Mouse (Mus musculus) MEL (cell line): ENCODE results near the gene Arsb.

ENCODE experiments used
- CHD2 ChIP-seq: IDR thresholded peaks from 2 replicates; pipeline ENCODE4 v1.6.1; 2011; ENCODE audit warnings: low read length, improper control_type of control experiment
- CTCF ChIP-seq, 3 experiments: IDR thresholded peaks in 2 of 3; conservative IDR thresholded peaks in 1 of 3; 2 replicates each; pipeline ENCODE4 v1.5.1; 2011 to 2012; ENCODE audit warnings: low read length in 3 of 3, low read depth in 2 of 3, mild to moderate bottlenecking in 2 of 3, improper control_type of control experiment in 1 of 3, inconsistent platforms in 1 of 3, mixed read lengths in 1 of 3, moderate library complexity in 1 of 3; ENCODE audit not compliant: control insufficient read depth in 1 of 3, insufficient read depth in 1 of 3, poor library complexity in 1 of 3, severe bottlenecking in 1 of 3
- EP300 ChIP-seq, 2 experiments: IDR thresholded peaks; 2 replicates each; pipeline ENCODE4 v1.6.1; 2011; ENCODE audit warnings: improper control_type of control experiment in 2 of 2, low read length in 2 of 2, low read depth in 1 of 2, mild to moderate bottlenecking in 1 of 2
- MAFK ChIP-seq: IDR thresholded peaks from 2 replicates; pipeline ENCODE4 v1.6.1; 2011; ENCODE audit warnings: low read depth, mild to moderate bottlenecking, low read length, improper control_type of control experiment, borderline replicate concordance
- MYB ChIP-seq: IDR thresholded peaks from 2 replicates; pipeline ENCODE4 v1.6.1; 2011; ENCODE audit warnings: mild to moderate bottlenecking, low read depth, low read length, improper control_type of control experiment
- NRF1 ChIP-seq: IDR thresholded peaks from 2 replicates; pipeline ENCODE4 v1.6.1; 2014; ENCODE audit warnings: low read depth, mild to moderate bottlenecking, inconsistent platforms, low read length, improper control_type of control experiment, moderate library complexity; ENCODE audit not compliant: poor library complexity, insufficient read depth, severe bottlenecking
- POLR2A ChIP-seq, 2 experiments: IDR thresholded peaks; 2 replicates each; pipeline ENCODE4 v1.6.1; 2011 to 2012; ENCODE audit warnings: low read length in 2 of 2, mild to moderate bottlenecking in 2 of 2, control low read depth in 1 of 2, improper control_type of control experiment in 1 of 2, low read depth in 1 of 2, moderate library complexity in 1 of 2; ENCODE audit not compliant: control insufficient read depth in 1 of 2, insufficient read depth in 1 of 2, poor library complexity in 1 of 2
- POLR2AphosphoS2 ChIP-seq: IDR thresholded peaks from 2 replicates; pipeline ENCODE4 v1.6.1; 2011; ENCODE audit warnings: low read length, improper control_type of control experiment
- TAL1 ChIP-seq: IDR thresholded peaks from 2 replicates; pipeline ENCODE4 v1.6.1; 2012; ENCODE audit warnings: mild to moderate bottlenecking, inconsistent platforms, low read length, moderate library complexity, mixed read lengths

- TF ChIP-seq TAL1 (no peak), EP300 (IDR thresholded peaks at IDR 0.05; ENCODE audit: low read depth in 1 of 2, low read length in 2 of 2) (no peak), MAFK (no peak), MYB (no peak), POLR2AphosphoS2 (no peak), POLR2A (IDR thresholded peaks at IDR 0.05; ENCODE audit: control insufficient read depth in 1 of 2, insufficient read depth in 1 of 2, low read depth in 1 of 2, low read length in 2 of 2, poor library complexity in 1 of 2) (no peak), CHD2 (no peak), CTCF (IDR thresholded peaks at IDR 0.05 in 2 of 3, conservative IDR thresholded peaks at IDR 0.05 in 1 of 3; ENCODE audit: control insufficient read depth in 1 of 3, insufficient read depth in 1 of 3, low read depth in 2 of 3, low read length in 3 of 3, poor library complexity in 1 of 3, severe bottlenecking in 1 of 3) (no peak), NRF1 (no peak)
Measured at GRCm38 (mm10) chr13:93984521-93984920, 213.1 kb downstream of the Arsb start.
